ENCODE assay signal across 25 mouse cellular contexts in the genomic region with DNA sequence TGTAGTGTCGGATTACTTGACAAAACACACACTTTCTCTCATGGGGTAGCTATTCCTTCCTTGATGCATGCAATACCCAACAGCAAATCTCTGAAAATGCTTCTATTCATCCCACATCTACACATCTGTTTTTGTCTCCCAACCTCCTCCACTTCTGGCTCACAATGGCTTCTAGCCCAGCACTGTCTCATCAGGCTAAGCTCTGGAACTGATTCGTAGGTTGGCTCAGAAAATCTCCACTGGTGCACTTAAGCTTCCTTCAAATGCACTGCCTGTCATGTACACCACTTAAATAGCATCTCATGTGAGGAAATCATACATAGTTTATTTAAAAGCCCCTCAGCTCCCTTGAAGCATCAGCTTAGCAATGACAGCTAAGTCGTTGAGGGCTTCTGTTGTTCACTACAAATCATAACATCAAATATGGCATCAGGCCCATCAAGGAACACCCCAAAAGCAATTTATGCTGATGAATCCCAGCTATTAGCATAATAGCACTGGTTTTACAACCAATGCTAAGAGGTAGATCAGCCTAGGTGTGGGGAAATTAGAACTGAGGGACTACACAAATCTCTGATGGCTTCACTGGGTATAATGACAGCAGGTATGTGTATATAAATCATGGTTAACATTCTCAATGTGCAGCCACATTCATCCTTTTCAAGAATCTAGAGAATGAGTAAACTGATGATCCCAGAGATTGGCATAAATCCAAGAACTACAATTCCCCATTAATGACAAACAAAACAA.
A peak's percentile ranks its signal among the peaks of the same experiment; 100 is the strongest.
DNase-seq lines count a peak whose midpoint lies in the region; ATAC-seq and TF ChIP-seq lines count a peak whose summit lies in the region.
"Had no signal": no experiment of that assay in that cellular context is flagged by ENCODE, and none has a peak within 500 bp of the region (broad histone marks: within the 10 kb centered on the region; RNA-seq: fewer than 3 reads in every experiment).

No protein-coding gene starts in this region.

- no peaks in the 10 kb centered on the region for H3K27me3 ChIP-seq in midbrain, embryonic 16.5 days (ENCODE audit: control insufficient read depth, insufficient read depth, low read depth, low read length)
- H3K27me3 ChIP-seq in midbrain, postnatal 0 days (ENCODE audit: insufficient read depth, low read length) = no peaks in the 10 kb centered on the region
- H3K27me3 ChIP-seq: embryonic facial prominence, embryonic 12.5 days; hindbrain, embryonic 15.5 days; intestine, embryonic 15.5 days; liver, embryonic 15.5 days; lung, embryonic 15.5 days; megakaryocyte, embryonic 14.5 days; midbrain, embryonic 13.5 days had no signal

- no peaks in the 10 kb centered on the region for H3K4me1 ChIP-seq in midbrain, embryonic 16.5 days (ENCODE audit: control insufficient read depth, insufficient read depth, low read length)
- H3K4me1 ChIP-seq in midbrain, postnatal 0 days (ENCODE audit: insufficient read depth, low read length) = no peaks in the 10 kb centered on the region
- H3K4me1 ChIP-seq: embryonic facial prominence, embryonic 12.5 days; hindbrain, embryonic 15.5 days; intestine, embryonic 15.5 days; liver, embryonic 15.5 days; lung, embryonic 15.5 days; megakaryocyte, embryonic 14.5 days; midbrain, embryonic 13.5 days had no signal

- H3K27ac ChIP-seq in gastrocnemius, adult 2 months = no peak overlapping the region
- no peak overlapping the region for H3K27ac ChIP-seq in midbrain, embryonic 16.5 days (ENCODE audit: low read length)
- H3K27ac ChIP-seq in midbrain, postnatal 0 days (ENCODE audit: low read depth, low read length) = no peak overlapping the region
- H3K27ac ChIP-seq: embryonic facial prominence, embryonic 12.5 days; hindbrain, embryonic 15.5 days; intestine, embryonic 15.5 days; liver, embryonic 15.5 days; lung, embryonic 15.5 days; midbrain, embryonic 13.5 days had no signal

- intact Hi-C loops in gastrocnemius, adult 2 months (cut with DNase I) = no loop called here
- intact Hi-C loops in left cerebral cortex, postnatal 10 days (cut with DNase I) = no loop called here

- H3K36me3 ChIP-seq in midbrain, embryonic 16.5 days (ENCODE audit: control insufficient read depth, insufficient read depth, low read length) = no peaks in the 10 kb centered on the region
- H3K36me3 ChIP-seq in midbrain, postnatal 0 days (ENCODE audit: insufficient read depth, low read length) = no peaks in the 10 kb centered on the region
- H3K36me3 ChIP-seq: embryonic facial prominence, embryonic 12.5 days; hindbrain, embryonic 15.5 days; intestine, embryonic 15.5 days; liver, embryonic 15.5 days; lung, embryonic 15.5 days; midbrain, embryonic 13.5 days had no signal

- no peak overlapping the region for H3K4me3 ChIP-seq in gastrocnemius, adult 2 months
- H3K4me3 ChIP-seq in midbrain, embryonic 16.5 days (ENCODE audit: low read depth, low read length) = no peak overlapping the region
- H3K4me3 ChIP-seq in midbrain, postnatal 0 days (ENCODE audit: low read depth, low read length) = no peak overlapping the region
- H3K4me3 ChIP-seq: embryonic facial prominence, embryonic 12.5 days; erythroblast, embryonic 14.5 days; hindbrain, embryonic 15.5 days; intestine, embryonic 15.5 days; liver, embryonic 15.5 days; lung, embryonic 15.5 days; megakaryocyte, embryonic 14.5 days; midbrain, embryonic 13.5 days had no signal

- H3K9ac ChIP-seq in midbrain, embryonic 16.5 days (ENCODE audit: low read depth, low read length) = no peak overlapping the region
- H3K9ac ChIP-seq in midbrain, postnatal 0 days (replicated peaks; ENCODE audit: low read length, poor library complexity, severe bottlenecking) = no peak overlapping the region
- H3K9ac ChIP-seq: embryonic facial prominence, embryonic 12.5 days; hindbrain, embryonic 15.5 days; intestine, embryonic 15.5 days; liver, embryonic 15.5 days; lung, embryonic 15.5 days; midbrain, embryonic 13.5 days had no signal

- peak; percentile 17; the same call in 1 of the 2 replicates for ATAC-seq in midbrain, embryonic 16.5 days
- ATAC-seq in midbrain, postnatal 0 days (ENCODE audit: low FRiP score) = no peak
- ATAC-seq: intestine, embryonic 15.5 days; midbrain, embryonic 13.5 days had no signal

- 66% methylated on average over 3 of the region's 3 CpGs for WGBS in midbrain, embryonic 16.5 days
- WGBS in midbrain, postnatal 0 days = 48% methylated on average over 3 of the region's 3 CpGs

- no peak for TF ChIP-seq POLR2A in brain, embryonic 14.5 days (IDR thresholded peaks at IDR 0.05; ENCODE audit: borderline replicate concordance, extremely low read depth, insufficient read depth, insufficient read length, poor library complexity, severe bottlenecking)

- TF ChIP-seq CTCF in gastrocnemius, adult 2 months (IDR thresholded peaks at IDR 0.05) = no peak
- no peak for TF ChIP-seq CTCF in midbrain, postnatal 0 days (IDR thresholded peaks at IDR 0.05)
- no peak for TF ChIP-seq CTCF in brain, embryonic 14.5 days (IDR thresholded peaks at IDR 0.05; ENCODE audit: borderline replicate concordance, extremely low read depth, insufficient read depth, insufficient read length)

- peak; percentile 5 for DNase-seq in gastrocnemius, postnatal 10 days
- no peak for DNase-seq in gastrocnemius, adult 2 months
- no peak for DNase-seq in midbrain, postnatal 0 days (ENCODE audit: low spot score)
- peak; percentile 48 for DNase-seq in NIH3T3 (ENCODE audit: low read depth)
- DNase-seq in brain, embryonic 14.5 days (ENCODE audit: low read depth) = peak; percentile 34
- DNase-seq in left cerebral cortex, postnatal 10 days (ENCODE audit: extremely low spot score in 1 of 2, low spot score in 2 of 2) = no peak
- no peak for DNase-seq in right cerebral cortex, adult 2 months (ENCODE audit: low spot score in 2 of 2)
- DNase-seq: adrenal gland, postnatal 36 days; cerebellum, adult 11-12 months; cerebellum, postnatal 10 days; kidney, adult 8-10 months; kidney, postnatal 10 days; liver; lung, postnatal 36 days; right cerebral cortex, postnatal 25 days; thymus, postnatal 14 days had no signal

- no peak overlapping the region for H3K4me2 ChIP-seq in midbrain, embryonic 16.5 days (ENCODE audit: low read length)
- no peak overlapping the region for H3K4me2 ChIP-seq in midbrain, postnatal 0 days (ENCODE audit: low read depth, low read length, poor library complexity, severe bottlenecking)
- H3K4me2 ChIP-seq: embryonic facial prominence, embryonic 12.5 days; hindbrain, embryonic 15.5 days; intestine, embryonic 15.5 days; liver, embryonic 15.5 days; lung, embryonic 15.5 days; midbrain, embryonic 13.5 days had no signal

- H3K9me3 ChIP-seq in midbrain, embryonic 16.5 days (replicated peaks; ENCODE audit: control insufficient read depth, low read length, poor library complexity, severe bottlenecking) = no peaks in the 10 kb centered on the region
- H3K9me3 ChIP-seq in midbrain, postnatal 0 days (ENCODE audit: low read length) = no peaks in the 10 kb centered on the region
- H3K9me3 ChIP-seq: embryonic facial prominence, embryonic 12.5 days; hindbrain, embryonic 15.5 days; intestine, embryonic 15.5 days; liver, embryonic 15.5 days; lung, embryonic 15.5 days; megakaryocyte, embryonic 14.5 days; midbrain, embryonic 13.5 days had no signal

Comparison
In these comparisons a context has a peak if more than half of its experiments do, and no peak if none do; other contexts are left out.
1. DNase-seq: peak in gastrocnemius, postnatal 10 days (single experiment), NIH3T3 (single experiment) and brain, embryonic 14.5 days (single experiment); none in gastrocnemius, adult 2 months (single experiment), midbrain, postnatal 0 days (single experiment), left cerebral cortex, postnatal 10 days (0 of 2) and right cerebral cortex, adult 2 months (0 of 2).